Mouse (Mus musculus): ENCODE measurements around the gene Fam193a.

Fam193a gene

DNA sequence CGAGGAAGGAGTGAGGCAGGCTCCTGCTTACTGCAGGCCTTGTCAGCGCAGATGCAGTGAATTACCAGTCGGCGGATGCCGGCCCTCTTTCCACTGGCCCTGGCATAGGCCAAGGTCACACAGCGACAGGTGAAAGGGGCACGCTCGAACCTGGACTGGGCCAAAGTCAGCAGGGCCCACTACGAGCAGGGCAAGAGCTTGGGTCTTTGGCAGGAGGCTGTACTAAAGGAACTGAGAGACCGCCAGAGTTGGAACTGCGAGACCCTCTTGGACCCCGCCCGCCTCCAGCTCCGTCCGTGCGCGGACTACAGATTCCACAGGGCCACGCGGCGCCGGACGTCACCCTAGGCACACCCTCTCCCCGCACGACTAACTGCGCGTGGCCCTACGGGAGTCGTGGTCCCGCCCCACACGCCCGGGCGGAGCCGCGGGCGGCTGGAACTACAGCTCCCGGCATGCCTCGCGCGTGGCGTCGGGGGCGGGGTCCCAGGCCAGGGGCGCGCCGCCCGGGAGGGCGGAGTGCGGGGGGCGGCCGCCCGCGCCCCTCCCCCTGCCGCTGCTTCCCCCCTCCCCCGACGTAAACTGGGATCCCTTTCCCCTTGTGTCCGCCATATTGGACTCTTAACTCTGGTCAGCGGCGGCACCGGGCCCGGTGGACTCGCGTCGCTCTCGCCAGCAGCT, at the start of gene Fam193a:
TSS of gene Fam193a (plus strand) at position 593 of the 681 bp plus-strand sequence.
- peak; percentile 96 for DNase-seq (ENCODE audit: extremely low spot score, low spot score)

DNA sequence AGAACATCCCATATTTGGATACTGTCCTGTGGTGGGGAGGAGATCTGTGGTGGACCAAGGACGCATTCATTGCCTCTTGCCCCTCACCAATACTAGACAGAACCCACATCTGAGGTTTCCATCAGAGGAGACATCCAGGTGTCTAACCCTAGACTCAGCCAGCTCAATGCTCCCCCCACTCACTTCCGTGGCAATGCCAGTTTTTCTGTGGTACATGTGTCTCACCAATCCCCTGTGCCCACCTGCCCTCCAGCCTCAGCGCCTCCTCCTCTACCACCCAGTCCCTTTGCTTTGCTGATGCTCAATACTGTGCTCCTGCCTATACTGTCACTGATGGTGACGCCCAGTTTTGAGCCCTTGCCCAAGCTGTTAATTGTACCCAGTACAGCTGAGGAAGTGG, 48.5 kb upstream of the Fam193a start:
- no peak for DNase-seq (ENCODE audit: extremely low spot score, low spot score)

DNA sequence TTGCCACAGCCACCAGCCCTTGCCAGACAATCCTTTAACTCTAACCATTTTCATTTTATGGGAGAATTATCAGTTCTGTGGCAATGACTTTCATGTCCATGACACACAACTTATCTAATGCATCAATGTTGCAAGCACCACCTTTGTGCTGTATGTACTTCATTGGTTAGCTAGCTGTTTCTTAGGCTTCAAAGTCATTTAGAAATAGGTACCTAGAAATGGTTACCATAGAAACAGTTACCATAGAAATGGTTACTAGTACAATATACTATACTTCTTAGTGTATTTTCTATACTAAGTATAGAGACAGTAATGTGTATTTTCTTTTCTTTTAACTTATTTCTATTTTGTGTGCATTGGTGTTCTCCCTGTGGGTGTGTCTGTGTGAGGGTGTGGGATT, 44.4 kb upstream of the Fam193a start:
- DNase-seq (ENCODE audit: extremely low spot score, low spot score): no peak

DNA sequence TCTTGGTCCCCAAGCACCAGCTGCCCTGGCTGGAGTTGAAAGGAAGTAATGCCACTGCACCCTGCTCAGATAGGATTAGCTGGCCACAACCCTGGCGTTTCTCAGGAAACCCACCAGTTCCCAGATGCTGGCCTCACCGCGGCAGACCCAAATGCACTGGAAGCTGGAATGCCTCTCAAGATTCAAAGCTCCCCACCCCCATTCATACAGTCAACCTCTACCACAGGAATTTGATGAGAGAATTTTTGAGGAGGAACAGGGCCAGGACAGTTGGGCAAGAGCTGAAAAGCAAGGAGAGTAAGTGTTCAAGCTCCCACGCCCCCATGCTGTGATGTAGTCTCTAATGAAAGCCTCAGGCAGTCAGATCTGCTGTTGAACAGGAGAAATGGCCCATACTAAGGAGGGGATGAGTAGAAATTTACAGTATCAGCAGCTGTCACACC, 43.5 kb upstream of the Fam193a start:
- DNase-seq (ENCODE audit: extremely low spot score, low spot score): peak; percentile 15

DNA sequence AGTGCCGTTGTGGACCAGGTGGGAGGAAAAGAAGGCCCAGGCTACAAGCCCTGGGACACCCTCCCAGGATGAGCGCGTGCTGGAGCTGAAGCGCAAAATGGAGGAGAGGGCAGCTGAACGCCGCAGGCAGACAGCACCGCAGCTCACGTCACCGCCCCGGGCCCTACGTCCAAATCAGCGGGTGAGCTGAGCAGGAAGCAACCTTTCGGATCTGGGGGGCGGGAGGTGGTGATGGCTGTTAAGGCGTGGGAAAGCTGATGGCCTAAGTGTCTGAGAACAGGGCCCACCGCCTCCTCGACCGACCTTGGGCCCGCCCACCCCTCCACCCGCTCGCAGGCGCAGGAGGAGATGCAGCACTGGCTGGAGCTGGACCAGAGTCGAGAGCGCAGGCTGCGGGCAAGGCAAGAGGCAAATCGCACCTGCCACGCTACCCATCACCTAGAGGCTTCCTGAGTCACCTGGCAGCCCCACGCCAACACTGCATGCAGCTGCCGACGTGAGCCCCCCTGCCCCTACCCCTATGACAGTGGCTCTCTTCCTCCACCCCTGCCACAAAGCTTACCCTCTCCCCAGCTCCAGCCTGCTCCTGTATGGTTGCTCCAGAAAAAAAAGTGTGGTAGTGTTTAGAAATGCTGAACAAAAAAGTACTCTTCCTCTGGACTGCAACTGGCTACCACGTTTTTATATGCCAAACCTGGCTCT, 42.7 kb upstream of the Fam193a start:
- peak; percentile 42 for DNase-seq (ENCODE audit: extremely low spot score, low spot score)

DNA sequence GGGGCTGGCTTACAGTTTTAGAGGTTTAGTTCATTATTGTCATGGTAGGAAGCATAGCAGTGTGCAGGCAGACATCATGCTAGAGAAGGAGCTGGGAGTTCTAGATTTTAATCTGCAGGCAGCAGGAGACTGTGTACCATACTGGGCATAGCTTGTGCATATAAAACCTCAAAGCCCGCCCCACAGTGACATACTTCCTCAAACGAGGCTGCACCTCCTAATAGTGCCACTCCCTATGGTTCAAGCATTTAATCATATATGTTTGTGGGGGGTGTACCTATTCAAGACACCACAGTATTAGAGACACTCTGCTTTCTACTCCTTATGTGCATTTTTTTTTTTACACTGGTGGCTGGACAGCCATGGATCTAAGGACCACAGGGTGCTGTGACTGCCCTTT, 39.6 kb upstream of the Fam193a start:
- DNase-seq (ENCODE audit: extremely low spot score, low spot score): no peak

DNA sequence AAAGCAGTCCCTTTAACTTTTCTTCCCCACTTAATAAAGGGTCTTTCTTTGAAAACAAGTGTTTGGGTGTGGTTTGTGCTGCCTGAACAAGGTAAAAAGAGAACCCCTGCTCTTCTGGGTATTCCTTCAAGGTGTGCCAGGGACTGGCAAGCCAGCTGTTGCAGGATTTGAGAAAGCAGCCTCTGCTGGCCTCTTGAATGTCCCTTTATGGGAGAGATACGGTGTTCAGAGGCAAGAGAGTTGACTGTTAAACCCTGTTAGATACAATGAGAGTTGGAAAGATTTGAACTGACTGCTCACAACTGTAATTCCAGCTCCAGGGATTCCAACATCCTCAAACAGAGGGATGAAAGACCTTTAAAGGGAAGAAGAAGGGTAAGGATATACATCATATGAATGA, 35.7 kb upstream of the Fam193a start:
- no peak for DNase-seq (ENCODE audit: extremely low spot score, low spot score)

DNA sequence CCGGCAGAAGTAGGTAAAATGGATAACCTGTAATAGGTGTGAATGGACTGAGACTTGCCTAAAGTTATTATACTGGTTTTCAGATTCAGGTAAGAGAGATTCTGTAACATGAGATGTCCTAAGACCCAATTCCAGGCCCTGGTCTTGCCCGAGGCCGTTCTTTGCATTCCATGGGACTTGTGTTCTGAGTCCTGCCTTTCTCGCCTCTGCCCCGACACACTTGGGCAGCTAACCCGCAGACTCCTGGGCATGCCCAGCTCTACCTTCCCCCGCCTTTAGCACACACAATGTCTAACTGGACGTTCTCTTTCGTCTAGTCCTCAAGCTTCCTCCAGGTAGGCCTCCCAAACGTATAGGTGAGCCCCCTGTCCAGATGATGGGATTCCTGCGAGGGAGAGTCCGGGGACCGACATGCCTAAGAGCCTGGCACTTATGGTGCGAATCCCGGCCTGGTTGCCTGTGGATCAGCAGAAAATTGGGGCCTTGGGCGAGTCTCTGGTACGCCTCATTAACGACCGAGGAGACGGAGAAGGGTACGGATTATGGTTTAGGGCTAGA, 34.1 kb upstream of the Fam193a start:
- DNase-seq (ENCODE audit: extremely low spot score, low spot score): no peak

DNA sequence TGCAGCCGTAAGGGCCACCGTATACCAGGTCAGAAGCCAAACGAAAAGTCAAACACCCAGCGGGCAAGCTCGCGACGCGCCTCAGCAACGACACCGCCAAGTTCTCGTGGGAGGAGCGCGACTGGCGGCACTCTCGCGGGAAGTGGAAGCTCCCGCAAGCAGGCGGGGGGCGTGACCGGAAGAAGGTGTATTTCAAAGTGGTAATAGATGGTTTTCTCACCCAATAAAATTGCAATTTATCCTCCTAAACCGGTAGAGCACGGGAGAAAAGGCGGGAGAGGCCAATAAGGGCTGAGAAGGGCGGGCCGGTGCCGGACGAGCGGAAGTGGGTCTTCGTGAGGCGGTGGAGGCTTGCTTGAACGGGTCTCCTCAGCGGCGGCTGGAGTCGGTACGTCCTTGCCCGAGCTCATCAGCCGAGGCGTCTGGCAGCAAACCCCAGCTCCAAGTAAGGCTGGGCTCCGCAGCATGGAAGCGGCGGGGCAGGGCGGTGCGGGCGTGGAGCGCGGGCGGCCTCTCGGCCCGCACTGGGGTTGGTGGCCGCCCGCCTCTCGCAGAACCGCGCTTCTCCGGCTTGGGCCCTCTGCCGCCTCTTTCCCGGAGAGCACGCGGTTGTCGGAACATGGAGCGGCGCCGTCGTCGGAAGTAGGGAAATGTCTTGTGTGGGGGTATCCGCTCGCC, 33.5 kb upstream of the Fam193a start, which contains the start of gene Rnf4:
TSS of gene Rnf4 (plus strand) at position 193 of the 678 bp plus-strand sequence.
- DNase-seq (ENCODE audit: extremely low spot score, low spot score): peak; percentile 98

DNA sequence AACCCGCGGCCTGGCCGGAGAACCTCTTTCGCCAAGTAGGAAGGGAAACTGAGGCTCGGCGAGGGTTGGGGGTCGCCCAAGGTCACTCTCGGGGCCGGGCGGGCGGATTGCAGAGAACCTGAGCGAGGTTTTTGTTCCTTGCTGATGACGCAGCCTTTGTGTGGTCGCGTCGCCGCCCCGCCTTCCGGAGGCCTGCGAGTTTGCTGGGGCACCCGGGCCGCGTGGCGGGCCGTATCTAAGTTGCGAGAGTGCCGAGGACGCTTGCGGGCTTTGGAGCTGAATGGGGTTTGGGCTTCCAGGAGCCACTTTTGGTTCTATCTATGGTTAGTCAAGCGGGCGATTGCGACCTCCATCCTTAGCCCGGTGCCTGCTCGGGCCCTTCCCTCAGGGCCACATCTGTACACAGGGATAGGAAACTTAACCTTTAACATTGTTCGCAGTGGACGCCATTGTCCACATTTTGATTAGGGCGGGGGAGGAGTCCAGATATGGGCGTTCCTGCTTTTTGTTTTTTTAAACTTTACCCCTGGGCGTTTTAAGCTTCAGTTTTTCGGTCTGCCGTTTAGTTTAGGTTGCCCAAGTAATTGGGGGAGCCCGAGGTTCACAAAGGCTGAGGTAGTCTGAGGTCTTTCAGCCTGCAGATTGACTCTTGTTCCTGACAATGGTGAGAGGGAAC, 32.8 kb upstream of the Fam193a start:
- DNase-seq (ENCODE audit: extremely low spot score, low spot score): peak; percentile 72

DNA sequence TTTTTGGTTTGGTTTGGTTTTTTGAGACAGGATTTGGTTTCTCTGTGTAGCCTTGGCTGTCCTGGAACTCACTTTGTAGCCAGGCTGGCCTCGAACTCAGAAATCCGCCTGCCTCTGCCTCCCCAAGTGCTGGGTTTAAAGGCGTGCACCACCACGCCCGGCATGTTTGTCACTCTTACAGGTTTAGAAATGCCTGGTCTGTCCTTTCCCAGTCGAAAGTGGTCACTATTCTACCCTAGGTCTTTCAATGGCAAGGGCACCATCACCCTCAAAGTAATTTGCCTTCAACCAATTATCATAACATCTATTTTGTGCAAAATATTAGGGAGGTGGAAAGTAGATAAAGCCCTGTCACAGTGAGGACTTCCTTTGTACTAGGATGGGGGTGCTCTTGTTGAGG, 29.5 kb upstream of the Fam193a start:
- no peak for DNase-seq (ENCODE audit: extremely low spot score, low spot score)

DNA sequence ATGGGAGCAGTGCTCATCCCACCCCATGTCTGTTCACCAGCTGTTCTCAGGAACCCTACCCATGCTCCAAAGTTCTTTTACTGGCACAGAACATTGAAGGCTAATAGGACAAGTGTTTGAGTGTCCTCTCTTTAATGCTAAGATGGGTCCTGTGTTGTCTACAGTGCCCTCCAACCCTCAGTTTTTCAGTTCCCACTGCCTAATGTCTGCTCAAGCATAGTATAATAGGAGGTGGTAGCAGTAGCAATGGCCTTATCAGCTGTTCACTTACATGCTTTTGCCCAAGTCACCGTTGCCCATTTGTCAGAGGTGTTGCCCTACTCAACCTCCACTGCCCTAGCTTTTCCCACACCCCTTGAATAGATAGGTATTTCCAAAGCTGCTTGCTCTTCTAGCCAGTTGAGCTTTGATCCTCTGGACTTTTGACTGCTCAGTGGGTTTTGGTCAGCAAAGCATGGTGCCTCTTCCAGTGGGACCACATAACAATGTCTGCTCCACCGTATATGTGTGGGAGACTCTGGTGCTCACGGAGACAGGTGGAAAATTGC, 17.6 kb upstream of the Fam193a start:
- no peak for DNase-seq (ENCODE audit: extremely low spot score, low spot score)

DNA sequence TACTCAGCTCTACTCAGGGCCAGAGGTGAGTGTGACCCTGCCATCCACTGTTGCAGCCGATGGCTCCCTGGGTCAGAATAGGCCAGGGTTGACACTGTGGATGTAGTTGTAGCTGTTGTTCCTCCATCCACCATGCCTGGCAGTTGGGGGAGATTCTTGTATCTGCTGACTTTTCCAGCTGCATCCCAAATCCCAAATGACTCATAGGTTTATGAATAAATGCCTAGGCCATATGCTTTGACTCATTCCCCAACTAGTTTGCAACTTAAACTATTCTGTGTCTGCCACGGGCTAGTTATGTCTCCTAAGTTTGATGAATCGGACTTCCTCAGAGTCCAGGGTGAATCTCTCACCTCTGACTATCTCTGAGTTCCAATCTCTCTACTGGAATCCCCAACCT, 9.5 kb upstream of the Fam193a start:
- DNase-seq (ENCODE audit: extremely low spot score, low spot score): no peak

DNA sequence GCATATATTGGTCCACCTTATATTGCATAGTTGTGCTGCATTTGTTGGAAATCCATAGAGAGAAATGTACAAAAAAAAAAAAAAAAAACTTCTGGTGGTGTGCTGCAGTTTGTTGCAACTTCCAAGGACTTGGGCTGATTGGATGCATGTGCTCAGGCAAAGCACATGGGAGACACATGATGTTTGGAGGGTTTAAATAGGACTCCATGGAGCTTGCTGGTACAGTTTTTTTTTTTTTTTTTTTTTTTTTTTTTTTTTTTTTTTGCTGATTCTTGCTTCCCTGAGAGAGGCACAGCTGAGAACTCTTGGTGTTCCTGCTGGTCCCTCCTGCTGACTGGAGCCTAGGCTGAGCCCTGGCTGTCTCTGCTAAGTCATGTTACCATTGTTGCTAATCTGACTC, 6.6 kb upstream of the Fam193a start:
- DNase-seq (ENCODE audit: extremely low spot score, low spot score): no peak

DNA sequence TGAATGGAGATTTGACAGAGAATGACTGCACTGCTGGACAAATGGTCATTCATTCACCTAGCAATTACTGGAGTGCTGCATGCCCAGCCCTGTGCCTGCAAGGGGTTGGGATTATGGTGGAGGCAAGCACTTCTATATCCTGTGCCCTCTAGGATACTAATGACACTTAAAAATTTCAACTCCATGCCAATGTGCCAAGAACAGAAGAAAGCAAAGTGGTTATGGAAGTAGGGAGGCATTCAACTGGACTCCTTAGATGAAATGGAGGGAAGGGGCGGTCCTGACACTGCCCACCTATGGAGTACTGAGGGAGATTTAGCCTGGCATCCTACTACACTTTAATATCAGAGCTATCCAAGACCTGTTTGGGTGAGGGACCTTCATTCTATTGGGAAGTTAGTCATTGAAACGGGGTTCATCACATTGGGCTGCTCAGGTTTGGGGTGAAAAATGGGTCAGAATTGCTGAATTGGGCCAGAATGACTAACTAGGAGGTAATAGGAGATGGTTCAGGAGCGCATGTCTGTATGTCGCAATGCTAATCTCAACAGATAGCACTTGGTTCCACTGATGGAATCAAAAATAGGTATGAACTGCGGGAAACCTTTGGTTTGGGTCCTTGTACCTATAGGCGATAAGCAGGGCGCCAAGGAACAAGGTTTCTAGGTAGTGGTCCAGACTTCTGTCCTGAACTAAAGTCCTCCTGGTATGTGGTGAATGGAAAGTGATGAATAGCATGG, 1.0 kb upstream of the Fam193a start:
- no peak for DNase-seq (ENCODE audit: extremely low spot score, low spot score)

DNA sequence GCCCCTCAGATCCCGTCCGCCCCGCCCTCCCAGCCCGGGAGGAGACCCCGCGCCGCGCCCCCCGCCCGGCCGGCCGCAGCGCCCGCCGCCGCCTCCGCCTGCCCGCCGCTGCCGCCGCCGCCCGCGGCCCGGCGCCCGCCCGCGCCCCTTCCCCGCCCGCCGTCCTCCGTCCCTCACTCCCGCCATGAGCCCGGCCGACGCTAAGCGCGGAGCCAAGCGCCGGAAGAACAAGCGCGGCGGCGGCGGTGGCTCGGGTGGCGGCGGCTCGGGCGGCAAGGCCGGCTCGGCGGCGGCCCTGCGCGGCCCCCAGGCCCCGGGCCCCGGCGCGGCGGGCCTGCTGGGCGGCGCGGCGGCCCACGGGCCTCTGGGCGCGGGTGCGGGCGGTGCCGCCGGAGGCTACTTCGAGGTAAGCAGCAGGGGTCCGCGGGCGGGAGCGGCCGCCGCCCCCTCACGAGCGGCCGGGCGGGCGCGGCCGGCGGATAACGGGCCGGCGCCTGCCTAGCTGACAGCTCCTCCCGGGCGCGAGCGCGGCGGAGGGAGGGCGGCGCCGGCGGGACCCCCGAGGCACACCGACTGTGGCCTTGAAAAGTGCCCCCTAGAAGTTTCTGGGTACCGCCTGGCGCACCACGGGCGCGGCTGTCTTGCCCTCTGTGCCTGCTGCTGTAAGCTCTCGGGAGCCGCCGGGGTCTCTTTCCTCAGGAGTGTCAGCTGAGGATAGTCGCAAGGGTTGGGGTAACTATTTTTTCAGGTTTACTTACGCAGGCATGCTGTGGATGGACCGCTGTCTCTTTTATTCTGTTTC, 490 bp downstream of the Fam193a start:
- peak; percentile 52 for DNase-seq (ENCODE audit: extremely low spot score, low spot score)

DNA sequence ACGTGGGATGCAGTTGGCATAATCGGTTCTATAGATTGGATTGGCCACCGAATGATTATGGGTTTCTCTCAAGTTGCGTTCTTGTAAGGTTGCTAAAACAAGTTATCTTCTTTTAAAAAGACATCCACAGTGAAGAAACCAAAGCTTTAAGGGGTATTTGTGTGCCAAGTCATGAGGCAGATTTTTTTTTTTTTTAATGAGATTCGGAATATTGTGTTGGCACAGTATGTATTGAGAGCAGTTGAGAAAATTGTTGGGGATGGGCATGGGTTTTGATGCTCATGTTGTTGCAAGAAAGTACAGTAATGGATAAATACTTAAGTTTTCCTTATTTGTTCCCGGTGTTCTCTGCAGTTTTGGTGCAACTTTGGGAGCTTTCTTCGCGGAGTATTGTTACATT, 1.1 kb downstream of the Fam193a start:
- DNase-seq (ENCODE audit: extremely low spot score, low spot score): no peak

DNA sequence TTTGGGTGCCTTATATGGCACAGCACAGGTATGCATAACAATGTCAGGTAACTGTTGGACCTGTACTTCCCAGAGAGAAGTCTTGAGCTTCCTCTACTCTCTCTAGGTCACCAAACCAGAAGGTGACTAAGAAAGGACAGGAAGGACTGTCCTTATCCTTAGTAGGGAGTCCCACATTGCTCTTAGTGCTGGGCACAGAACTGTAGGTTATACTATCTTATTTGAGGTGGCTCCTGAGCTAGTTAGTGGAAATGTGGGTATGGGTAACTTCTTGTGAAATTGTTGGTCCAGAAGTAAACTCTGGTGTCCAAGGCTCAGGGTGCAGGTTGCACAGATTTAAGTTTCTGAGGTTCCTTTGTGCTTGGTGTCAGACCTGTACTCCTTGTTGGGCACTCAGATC, 2.4 kb downstream of the Fam193a start:
- no peak for DNase-seq (ENCODE audit: extremely low spot score, low spot score)

DNA sequence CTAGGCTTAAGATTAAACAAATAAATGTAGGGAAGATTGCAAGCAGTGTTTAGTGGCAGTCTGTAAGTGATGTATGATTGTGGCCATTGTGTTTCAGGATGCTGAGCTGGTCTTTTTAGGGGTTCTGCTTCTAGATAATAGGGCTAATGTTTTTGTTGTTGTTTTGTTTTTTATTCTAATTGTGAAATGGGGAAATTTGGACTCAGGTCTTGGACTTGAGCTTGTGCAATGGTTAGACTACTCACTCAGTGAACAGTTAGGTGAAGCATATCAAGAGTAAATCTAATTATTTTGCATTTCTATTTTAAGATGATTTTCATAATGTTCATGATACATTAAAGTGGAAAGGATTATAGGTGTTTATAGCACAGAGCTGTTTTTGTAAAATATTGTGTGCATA, 2.8 kb downstream of the Fam193a start:
- DNase-seq (ENCODE audit: extremely low spot score, low spot score): no peak

DNA sequence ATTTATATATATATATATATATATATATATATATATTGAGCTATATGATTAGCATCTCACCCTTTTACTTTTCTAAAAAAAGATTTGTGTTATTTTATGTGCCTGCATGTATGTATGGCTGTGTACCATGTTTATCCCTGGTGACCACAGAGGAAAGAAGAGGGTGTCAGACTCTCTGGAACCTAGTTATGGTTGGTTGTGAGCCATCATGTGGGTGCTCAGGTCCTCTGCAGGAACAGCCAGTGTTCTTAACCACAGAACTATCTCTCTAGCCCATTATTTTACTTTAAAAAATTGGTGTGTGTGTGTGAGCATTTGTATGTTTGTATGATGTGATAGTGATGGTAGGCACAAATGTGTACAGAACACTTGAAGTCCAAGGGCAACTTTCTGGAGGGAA, 9.1 kb downstream of the Fam193a start:
- no peak for DNase-seq (ENCODE audit: extremely low spot score, low spot score)
